Mouse (Mus musculus) testis, postnatal 14 days (tissue): ENCODE measurements around the gene Klhl32.
A peak's percentile ranks its signal among the peaks of the same experiment; 100 is the strongest.

ENCODE experiments used
- DNase-seq: peaks from one replicate; pipeline ENCODE4 v3.0.0; 2021; ENCODE audit warnings: low spot score

Klhl32 gene

DNA sequence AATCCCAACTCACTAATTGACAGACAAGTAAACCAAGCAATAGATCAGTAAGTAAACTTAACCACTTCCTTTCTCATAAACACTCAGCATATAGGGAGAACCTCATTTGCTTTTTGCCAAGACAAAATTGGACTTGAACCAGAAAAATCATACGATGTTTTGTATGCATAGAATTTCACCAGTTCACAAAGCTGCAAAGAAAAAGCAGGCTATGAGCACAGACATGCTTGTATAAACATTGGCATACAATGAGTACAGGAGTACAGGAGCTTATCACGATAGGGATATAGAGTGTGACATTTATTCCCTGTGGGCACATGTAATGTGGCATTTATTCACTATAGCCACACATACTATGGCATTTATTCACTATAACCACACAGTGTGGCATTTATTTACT is 220.5 kb downstream of the Klhl32 start:
- DNase-seq, result no peak

DNA sequence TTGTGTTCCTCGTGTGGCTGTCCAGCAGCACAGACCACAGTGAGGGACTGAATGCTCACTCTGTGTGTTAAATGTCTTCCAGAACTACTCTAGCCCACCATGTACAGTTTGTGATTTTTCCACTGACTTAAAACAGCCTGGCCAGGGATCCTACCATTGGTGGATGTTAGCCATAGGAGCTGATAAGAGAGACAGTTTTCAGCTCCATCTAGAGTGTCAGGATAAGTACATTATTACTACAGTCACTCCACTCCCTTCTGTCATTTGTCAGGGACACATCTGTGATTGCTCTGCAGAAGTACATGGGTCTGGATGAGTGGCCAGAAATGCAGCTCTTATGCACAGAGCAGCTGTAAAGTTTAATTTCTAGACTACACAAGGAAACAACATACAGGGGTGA is 223.1 kb downstream of the Klhl32 start:
- no peak for DNase-seq

DNA sequence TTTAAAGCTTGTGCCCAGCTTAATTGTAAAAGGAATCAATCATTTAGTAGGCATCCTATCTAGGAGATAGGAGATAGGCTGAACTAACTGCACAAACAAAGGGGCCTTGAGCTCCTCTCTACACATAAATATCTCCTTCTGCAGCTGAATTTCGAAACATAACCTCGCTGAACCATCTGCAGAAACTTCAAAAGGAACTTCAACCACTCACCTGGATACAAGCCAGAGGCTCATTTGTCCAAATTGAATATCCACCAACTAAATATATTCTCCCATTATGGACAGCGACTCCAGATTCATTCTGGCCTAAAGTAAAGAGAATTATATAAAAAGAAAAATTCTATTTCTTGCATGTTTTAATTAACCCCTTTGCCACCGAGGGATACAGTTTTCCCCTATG is 224.2 kb downstream of the Klhl32 start:
- DNase-seq, result no peak

DNA sequence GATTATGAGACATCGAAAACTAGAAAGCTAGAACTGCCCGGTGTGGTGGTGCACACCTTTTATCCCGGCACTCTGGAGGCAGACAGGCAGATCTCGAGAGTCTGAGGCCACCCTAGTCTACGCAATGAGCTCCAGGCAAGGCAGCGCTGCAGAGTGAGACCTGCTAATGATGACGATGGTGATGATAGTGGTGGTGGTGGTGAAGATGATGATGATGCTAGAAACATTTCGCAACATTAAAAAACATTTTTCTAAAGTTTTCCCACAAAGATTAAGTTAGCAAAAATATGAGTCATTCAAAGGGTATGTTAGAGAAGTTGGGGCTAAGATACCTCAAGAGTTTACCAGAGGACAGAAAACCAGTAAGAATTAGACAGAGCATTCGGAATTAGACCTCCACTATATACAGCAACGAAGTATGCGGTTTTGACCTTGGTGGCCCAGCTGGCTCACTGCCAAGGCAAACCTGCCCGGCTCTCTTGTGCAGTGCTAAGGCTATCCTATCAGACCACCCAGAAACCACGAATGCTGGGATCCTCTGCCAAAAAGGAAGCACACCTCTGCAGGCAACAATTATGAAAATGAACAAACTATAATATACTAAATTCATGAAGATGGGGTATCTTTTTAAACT is 224.9 kb downstream of the Klhl32 start:
- no peak for DNase-seq

DNA sequence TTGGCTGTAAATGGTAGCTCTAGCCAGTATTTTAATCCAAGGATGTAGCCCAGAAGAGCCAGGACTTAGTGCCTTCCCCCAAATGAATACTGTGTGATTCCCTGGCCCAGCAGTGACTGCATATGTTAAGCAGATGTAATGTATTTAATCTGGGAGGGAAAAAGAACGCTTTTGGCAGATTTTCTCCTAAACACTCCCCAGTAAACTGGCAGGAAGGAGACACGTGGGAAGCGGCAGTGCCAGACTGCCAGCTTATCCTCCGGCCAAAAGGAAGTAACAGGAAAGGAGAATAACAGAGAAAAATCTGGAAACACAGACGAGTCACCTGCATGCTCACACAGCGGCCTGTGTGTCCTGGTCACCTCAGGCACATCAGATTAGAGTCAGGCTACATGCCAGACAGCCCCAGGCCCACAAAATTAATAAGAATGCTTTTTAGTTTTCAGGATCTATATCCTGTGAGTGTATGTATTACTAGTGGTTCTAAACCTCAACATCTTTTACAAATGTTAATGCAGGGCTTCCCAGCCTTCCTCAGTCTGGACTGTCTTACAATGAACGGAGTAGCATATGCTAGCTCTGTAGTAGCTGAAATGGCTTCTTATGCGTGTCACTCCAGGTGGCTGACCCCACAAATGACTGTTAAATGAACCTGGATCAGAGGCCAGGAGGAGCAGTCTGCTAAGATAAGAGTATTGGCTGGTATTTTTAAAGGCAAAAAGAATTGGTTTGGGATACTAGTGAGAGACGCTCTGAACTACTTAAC is 229.3 kb downstream of the Klhl32 start:
- no peak for DNase-seq

DNA sequence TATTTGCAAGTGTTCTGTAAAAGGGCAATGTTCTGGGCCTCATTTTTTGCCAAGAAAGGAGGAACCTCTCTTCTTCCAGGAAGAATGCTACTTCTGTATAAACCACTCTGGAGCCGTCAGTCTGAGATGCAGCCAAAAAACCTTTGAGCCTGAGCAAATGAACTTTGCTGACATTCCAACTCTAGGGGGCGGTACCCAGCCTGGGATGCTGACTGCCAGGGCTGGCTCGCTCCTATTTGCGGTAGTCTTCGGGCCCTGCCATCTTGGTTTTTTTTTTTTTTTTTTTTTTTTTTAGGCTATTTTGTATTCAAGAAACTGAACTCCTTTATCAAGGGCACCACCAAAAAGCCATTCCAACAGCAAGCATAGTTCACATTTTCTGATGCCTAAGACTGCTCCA is 230.5 kb downstream of the Klhl32 start:
- no peak for DNase-seq

DNA sequence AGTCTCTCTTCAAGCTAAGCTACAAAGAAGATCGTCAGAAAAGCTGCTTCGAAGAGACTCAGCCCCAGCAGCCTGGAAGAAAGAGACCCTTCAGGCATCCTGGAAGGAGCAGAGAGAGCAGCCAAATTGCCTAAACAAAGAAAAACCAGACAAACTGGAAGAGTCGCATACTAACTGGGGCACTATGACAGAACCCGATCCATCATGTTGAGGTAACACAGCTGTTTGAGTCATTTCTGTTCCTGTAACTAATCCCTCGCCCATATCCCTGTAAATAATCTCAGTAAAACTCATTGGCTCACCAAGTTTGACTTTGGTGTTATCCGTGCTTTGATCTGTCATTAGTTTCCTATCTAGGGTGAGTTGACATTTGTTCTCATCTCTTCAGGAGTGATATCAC is 230.9 kb downstream of the Klhl32 start:
- DNase-seq, result no peak

DNA sequence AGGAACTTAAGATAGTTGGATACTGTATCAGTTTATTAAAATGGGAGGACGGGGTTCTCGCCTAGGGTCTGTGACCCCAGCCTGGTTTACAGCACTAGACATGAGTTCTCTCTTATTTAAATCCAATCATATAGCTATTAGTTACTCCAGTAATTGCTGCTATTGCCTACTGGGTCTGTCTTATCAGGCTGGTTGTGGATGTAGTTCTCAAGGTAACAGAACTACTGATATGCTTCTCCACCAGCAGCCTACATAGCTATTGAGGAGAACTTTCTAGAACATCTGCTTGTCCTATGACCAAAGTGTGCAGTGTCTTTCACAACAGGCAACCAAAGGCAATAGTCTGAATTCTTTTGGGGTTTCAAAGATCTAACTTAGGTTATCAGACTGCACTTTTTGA is 241.4 kb downstream of the Klhl32 start:
- no peak for DNase-seq

DNA sequence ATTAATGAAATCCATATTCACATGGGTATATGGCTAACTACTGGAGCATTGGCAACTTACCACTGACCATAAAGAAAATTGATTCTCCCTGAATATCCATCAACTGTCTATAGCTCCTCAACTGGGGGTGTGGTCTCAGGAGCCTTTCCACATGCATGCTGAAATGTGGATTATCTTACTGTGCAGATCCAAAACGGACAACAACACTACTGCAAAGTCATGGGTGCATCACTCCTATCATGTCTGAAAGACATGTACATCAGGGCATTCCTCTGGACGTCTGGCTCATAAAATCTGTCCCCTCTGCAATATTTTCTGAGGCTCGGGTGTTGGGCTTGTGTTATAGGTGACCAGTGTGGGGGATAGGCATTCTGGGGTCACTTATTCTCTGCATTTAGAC is 241.8 kb downstream of the Klhl32 start:
- no peak for DNase-seq

DNA sequence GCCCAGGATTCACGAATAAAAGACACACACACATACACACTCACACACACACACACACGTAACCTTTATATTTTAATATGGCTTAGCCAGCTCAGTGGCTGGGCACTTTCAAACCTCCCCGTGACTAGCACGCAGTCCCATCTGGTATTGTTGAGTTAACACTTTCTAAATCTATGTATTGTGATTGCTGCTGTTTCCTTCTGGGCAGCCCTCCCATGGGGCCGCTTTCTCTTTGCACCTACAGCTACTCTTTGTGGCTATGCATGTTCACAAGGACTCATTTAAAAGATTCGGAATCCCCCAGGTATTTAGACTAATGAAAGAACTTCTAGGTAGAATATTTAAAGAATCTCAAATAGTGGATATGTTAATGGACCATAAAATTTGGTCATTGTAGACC is 249.2 kb downstream of the Klhl32 start:
- DNase-seq, result no peak

DNA sequence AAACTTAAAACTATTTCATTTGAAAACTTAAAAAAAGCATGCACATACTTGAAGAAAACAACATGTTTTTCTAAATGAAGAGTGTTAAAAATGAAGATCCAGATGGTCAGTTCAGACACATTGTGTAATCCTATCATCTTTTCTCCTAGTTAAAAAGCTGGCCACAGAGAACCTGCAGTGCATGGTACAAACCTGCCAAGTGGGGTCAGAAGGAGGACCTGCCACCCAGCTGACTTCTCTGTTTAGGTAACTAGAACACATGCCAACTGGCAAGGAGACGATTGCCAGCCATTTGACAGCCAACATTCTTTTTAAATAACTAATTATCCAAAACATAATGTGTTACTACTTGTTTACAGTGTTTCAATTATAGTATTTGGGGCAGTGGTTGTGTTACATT is 252.3 kb downstream of the Klhl32 start:
- DNase-seq, result no peak

DNA sequence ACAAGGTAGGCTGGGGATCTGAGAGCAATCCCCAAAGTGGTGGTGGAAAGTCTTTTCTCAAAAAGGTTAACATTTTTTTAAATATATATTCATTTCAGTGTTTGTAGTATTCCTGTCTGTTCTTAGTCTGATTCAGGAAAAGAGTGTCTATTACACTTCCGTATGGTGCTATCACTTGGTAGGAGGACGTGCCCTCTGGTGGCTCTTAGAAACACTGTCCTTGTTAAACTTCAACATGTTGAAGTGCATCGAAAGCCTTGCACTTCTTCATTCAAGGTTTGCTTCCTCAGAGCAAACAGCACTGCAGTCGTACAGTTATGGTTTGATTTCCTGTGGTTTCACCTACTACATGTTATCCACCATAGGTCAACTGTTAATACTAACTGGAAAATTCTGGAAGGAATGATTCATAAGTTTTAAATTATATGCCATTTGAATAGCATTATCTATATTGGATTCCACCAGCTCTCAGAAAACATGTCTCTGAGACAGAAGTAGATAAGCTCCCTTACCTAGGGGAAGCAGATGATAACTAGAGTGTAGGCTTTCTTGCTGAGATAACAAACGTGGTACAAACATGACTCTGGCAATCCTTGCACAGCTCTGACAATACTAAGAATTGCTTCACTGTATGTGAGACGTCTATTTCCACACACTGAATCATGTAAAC is 253.8 kb downstream of the Klhl32 start:
- no peak for DNase-seq

DNA sequence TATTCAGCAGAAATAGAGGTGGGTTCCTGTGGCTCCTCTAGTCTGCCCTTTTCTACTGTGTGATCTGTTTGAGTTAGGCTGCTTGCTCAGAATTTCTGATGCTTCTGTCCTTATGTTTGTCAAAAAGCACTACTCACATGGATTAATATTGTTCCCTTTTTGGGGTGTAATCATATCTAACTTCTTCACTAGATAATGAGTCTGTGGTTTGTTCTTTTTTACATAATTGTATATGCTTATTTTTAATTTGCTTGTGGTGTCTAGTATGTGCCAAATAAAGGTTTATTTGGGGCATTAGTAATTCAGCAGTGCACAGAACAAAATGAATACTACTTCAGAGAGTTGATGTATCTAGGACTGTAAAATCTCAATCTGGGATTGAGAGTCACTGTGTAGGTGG is 256.1 kb downstream of the Klhl32 start:
- DNase-seq, result no peak

DNA sequence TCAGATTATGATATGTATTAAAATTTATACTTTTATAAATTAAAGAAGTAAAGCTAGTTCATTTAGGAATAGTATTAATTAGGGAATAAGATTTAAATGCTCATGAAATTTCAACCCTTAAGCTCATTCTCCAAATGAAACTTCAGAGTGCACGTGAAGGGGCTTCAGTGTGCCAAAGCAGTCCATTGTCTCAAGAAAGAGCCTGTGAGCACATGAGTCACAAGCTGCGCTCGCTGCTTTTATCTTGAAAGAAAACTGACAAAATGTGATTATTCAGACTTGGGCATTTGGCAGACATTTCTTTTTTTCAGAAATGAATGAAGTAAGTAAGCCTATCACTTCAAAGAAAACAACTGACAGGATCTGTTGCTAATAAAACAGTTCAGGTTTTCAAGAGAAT is 266.9 kb downstream of the Klhl32 start:
- DNase-seq, result no peak

DNA sequence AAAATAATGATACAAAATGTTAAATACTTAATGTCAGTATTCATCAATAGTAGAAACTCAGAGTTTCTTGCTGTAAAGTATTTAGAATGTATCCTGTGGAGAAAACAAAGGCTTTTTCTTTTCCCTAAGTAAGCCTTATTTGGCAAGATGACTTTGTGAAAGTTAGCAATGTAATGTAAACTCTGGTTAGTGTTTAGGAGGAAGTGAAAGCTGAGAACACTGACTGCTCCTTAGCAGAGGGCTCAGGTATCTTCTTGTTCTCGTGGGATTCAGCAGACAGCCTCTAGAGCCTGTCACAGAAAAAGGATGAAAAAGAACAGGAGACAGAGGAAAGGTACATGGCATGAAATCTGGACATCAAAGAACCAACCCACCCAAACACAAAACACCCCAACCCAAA is 268.6 kb downstream of the Klhl32 start:
- DNase-seq, result no peak

DNA sequence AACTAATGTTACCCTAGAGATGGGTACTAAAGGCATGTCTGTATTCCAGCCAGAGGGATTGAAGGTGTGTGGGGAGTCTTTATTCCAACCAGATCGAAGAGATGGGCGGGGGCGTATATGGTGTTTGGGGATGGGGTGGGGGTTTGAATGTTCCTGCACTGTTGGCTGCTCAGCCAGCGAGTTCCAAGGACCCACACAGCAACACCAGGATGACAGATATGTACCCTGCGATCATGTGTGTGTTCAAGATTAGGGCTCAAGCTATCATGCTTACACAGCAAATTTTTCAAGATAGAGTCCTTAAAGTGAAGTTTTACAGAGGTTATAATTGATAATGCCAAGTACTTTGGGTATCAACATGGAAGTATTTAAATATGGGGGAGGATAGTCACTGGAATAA is 273.3 kb downstream of the Klhl32 start:
- DNase-seq, result no peak

DNA sequence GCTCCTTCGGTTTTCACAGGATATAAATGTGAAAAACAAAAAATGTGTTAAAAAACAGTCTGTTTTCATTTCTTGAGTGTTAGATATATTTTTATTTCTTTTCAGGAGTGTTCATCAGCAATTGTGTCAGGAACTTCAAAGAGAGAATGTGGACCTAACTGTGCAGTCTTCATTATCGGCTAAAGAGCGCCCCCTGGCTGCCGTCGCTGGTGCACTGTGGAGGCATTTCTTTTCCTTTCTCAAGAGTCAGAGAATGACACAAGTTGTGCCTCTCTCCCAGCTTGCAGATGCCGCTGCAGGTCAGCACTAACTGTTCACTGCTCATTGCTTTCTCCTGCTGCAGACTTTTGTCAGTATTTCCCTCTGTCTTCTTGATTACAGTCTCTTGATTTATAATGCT is 276.6 kb downstream of the Klhl32 start:
- DNase-seq, result peak; percentile 30

DNA sequence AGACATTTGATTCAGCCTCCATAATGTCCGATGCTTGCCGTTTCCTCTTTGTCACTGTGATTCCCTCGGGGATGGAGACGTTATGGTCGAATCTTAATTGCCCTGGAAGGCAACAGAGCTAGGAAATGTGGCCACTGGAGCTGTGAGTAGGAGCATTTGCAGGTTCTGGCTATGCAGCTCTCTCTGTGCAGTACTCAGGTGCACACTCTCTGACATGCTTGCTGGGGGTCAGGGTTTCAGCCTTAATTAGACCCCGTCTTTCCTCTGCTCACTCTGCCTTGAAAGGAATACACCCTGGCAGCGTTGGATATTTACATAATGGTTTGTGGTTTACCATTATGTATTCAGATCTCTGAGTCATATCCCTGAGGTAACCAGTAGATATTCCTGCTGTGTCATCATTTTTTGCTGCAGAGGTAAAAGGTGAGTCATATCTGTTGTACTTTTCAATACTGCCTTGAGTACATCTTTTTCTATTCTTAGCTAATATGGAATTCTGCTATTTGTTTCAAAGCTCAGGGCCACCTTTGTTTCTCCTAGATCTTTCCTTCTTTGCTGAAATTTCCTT is 281.9 kb downstream of the Klhl32 start:
- DNase-seq, result no peak

DNA sequence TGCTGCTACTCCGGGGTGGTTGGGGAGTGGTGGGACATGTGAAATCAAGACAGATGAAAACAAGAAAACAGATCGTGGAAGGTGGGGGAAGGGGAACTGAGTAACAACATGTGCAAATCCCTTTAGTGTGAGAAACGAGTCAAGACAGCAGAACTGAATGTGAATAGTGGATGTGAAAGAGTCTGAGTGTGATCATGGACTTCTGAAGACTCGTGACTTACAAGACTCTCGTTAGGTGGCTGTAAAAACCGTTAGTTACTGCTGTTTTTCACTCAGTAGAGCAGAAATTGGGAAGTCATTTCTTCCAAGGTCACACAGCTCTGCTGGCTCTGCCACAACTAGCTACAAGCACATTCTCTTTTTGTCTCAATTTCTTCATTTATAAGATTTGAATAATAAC is 282.9 kb downstream of the Klhl32 start:
- DNase-seq, result no peak
